Mouse (Mus musculus): ENCODE data around the gene Ilk.

GRCm38 (mm10) chr7:105747776-105748175 is 11.4 kb downstream of the Ilk start:
- TF ChIP-seq POLR2A (IDR thresholded peaks at IDR 0.05; ENCODE audit: control insufficient read depth, extremely low read depth, insufficient read depth, low read length, poor library complexity) (no peak), CTCF (IDR thresholded peaks at IDR 0.05; ENCODE audit: borderline replicate concordance, control insufficient read depth, extremely low read depth, insufficient read depth, low read length, poor library complexity) (no peak)
